19 mouse cellular contexts compared by ENCODE assay signal in the genomic region with DNA sequence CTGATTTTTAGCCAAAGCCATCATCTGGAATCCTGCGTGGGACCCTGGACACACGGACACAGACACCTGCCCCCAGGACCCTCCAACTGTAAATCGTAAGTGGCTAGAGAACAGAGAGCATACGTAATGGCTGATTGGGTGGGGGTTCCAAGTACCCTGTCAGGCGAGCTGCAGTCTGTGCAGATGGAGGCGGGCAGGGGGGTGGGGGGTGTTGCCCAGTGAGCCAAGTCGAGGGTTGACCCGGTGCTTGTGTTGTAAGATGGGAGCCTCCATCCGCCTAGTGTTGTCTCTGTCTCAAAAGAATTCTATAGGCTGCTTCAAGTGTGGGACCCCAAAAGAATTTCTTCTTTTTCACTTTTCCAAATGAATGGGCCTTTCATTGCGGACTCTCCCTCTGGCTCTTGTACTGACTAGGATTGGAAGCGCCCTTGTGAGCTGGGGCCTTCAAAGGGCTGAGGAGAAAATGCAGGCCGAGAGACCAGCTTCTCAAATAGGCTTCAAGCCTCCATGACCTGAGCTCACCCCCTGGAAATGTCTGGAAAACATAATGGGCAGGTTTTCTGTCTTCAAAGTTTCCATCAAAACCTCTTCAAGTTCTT. TPM values are rescaled to one million over a fixed set of nuclear protein-coding genes. Genes with fewer than 3 reads are reported as not detected.
DNase-seq lines count a peak whose midpoint lies in the region; ATAC-seq and TF ChIP-seq lines count a peak whose summit lies in the region.
"Had no signal": no experiment of that assay in that cellular context is flagged by ENCODE, and none has a peak within 500 bp of the region (broad histone marks: within the 10 kb centered on the region; RNA-seq: fewer than 3 reads in every experiment).

No protein-coding gene starts in this region.

- TF ChIP-seq CTCF in left cerebral cortex, adult 2 months (IDR thresholded peaks at IDR 0.05): no peak

- no peak overlapping the region for H3K9ac ChIP-seq in neural tube, embryonic 11.5 days (ENCODE audit: low read length)
- no peak overlapping the region for H3K9ac ChIP-seq in forebrain, embryonic 12.5 days
- H3K9ac ChIP-seq in hindbrain, embryonic 15.5 days: no peak overlapping the region
- no peak overlapping the region for H3K9ac ChIP-seq in midbrain, embryonic 16.5 days (ENCODE audit: low read depth, low read length)
- H3K9ac ChIP-seq: neural tube, embryonic 12.5 days had no signal

- H3K36me3 ChIP-seq in neural tube, embryonic 11.5 days (ENCODE audit: control insufficient read depth, insufficient read depth, low read length): no peaks in the 10 kb centered on the region; the same call in 1 of the 2 replicates
- peaks cover 40% of the 10 kb centered on the region for H3K36me3 ChIP-seq in forebrain, embryonic 12.5 days (replicated peaks)
- H3K36me3 ChIP-seq in hindbrain, embryonic 15.5 days: peaks cover 47% of the 10 kb centered on the region
- peaks cover 15% of the 10 kb centered on the region; the same call in 1 of the 2 replicates for H3K36me3 ChIP-seq in midbrain, embryonic 16.5 days (ENCODE audit: control insufficient read depth, insufficient read depth, low read length)

- H3K4me3 ChIP-seq in neural tube, embryonic 11.5 days (ENCODE audit: low read depth, low read length): no peak overlapping the region
- no peak overlapping the region for H3K4me3 ChIP-seq in forebrain, embryonic 12.5 days (replicated peaks)
- no peak overlapping the region for H3K4me3 ChIP-seq in hindbrain, embryonic 15.5 days
- no peak overlapping the region for H3K4me3 ChIP-seq in midbrain, embryonic 16.5 days (ENCODE audit: low read depth, low read length)
- no peak overlapping the region for H3K4me3 ChIP-seq in left cerebral cortex, adult 2 months
- H3K4me3 ChIP-seq: neural tube, embryonic 12.5 days had no signal

- intact Hi-C loops in left cerebral cortex, adult 2 months (cut with DNase I): no loop called here

- no peak for DNase-seq in neural tube, embryonic 11.5 days (ENCODE audit: low spot score)
- DNase-seq in neural tube, embryonic 10.5 days (ENCODE audit: extremely low spot score, low spot score): no peak
- DNase-seq in cerebellum, adult 8-10 months: no peak
- DNase-seq in ovary, postnatal 36 days (ENCODE audit: low spot score): no peak
- no peak for DNase-seq in left cerebral cortex, adult 2 months (ENCODE audit: extremely low spot score in 1 of 2, low spot score in 2 of 2)
- DNase-seq: cerebellum, postnatal 36 days; gastrocnemius, postnatal 14 days; heart, postnatal 10 days; kidney, adult 8-10 months; kidney, postnatal 25 days; lung, adult 18-20 months; thymus, adult 18-20 months had no signal

- H3K27ac ChIP-seq in neural tube, embryonic 11.5 days (ENCODE audit: low read depth, low read length): no peak overlapping the region
- H3K27ac ChIP-seq in forebrain, embryonic 12.5 days: peak overlapping the region; percentile 83
- no peak overlapping the region for H3K27ac ChIP-seq in hindbrain, embryonic 15.5 days (replicated peaks)
- H3K27ac ChIP-seq in midbrain, embryonic 16.5 days (ENCODE audit: low read length): no peak overlapping the region
- H3K27ac ChIP-seq in left cerebral cortex, adult 2 months: no peak overlapping the region
- H3K27ac ChIP-seq: neural tube, embryonic 12.5 days had no signal

- H3K9me3 ChIP-seq in neural tube, embryonic 11.5 days (ENCODE audit: control insufficient read depth, low read length): no peaks in the 10 kb centered on the region
- H3K9me3 ChIP-seq in forebrain, embryonic 12.5 days: no peaks in the 10 kb centered on the region
- H3K9me3 ChIP-seq in hindbrain, embryonic 15.5 days: no peaks in the 10 kb centered on the region
- no peaks in the 10 kb centered on the region for H3K9me3 ChIP-seq in midbrain, embryonic 16.5 days (replicated peaks; ENCODE audit: control insufficient read depth, low read length, poor library complexity, severe bottlenecking)
- H3K9me3 ChIP-seq: neural tube, embryonic 12.5 days had no signal

- no peak overlapping the region for H3K4me2 ChIP-seq in neural tube, embryonic 11.5 days (ENCODE audit: low read depth)
- no peak overlapping the region for H3K4me2 ChIP-seq in forebrain, embryonic 12.5 days
- H3K4me2 ChIP-seq in hindbrain, embryonic 15.5 days: no peak overlapping the region
- H3K4me2 ChIP-seq in midbrain, embryonic 16.5 days (ENCODE audit: low read length): no peak overlapping the region
- H3K4me2 ChIP-seq: neural tube, embryonic 12.5 days had no signal

- H3K4me1 ChIP-seq in neural tube, embryonic 11.5 days (ENCODE audit: control insufficient read depth, insufficient read depth, low read length): peaks cover 14% of the 10 kb centered on the region
- H3K4me1 ChIP-seq in forebrain, embryonic 12.5 days: peaks cover 81% of the 10 kb centered on the region
- peaks cover 10% of the 10 kb centered on the region; the same call in 1 of the 2 replicates for H3K4me1 ChIP-seq in hindbrain, embryonic 15.5 days (replicated peaks)
- peaks cover 5% of the 10 kb centered on the region for H3K4me1 ChIP-seq in midbrain, embryonic 16.5 days (ENCODE audit: control insufficient read depth, insufficient read depth, low read length)

- no peaks in the 10 kb centered on the region for H3K27me3 ChIP-seq in neural tube, embryonic 11.5 days (ENCODE audit: control insufficient read depth, insufficient read depth, low read length)
- H3K27me3 ChIP-seq in forebrain, embryonic 12.5 days: peaks cover 14% of the 10 kb centered on the region
- H3K27me3 ChIP-seq in hindbrain, embryonic 15.5 days: no peaks in the 10 kb centered on the region
- H3K27me3 ChIP-seq in midbrain, embryonic 16.5 days (ENCODE audit: control insufficient read depth, insufficient read depth, low read depth, low read length): no peaks in the 10 kb centered on the region
- H3K27me3 ChIP-seq: neural tube, embryonic 12.5 days had no signal

- WGBS in neural tube, embryonic 11.5 days: 57% methylated on average over 12 of the region's 12 CpGs
- 20% methylated on average over 12 of the region's 12 CpGs for WGBS in forebrain, embryonic 12.5 days
- 52% methylated on average over 12 of the region's 12 CpGs for WGBS in hindbrain, embryonic 15.5 days
- 39% methylated on average over 12 of the region's 12 CpGs for WGBS in midbrain, embryonic 16.5 days

- ATAC-seq in neural tube, embryonic 11.5 days (ENCODE audit: insufficient read depth, low FRiP score, low TSS enrichment): peak; percentile 40; the same call in 1 of the 2 replicates
- ATAC-seq in forebrain, embryonic 12.5 days (ENCODE audit: low FRiP score): peak; percentile 66
- ATAC-seq in hindbrain, embryonic 15.5 days (ENCODE audit: low FRiP score, low read depth): 0 out of 2 replicates have a peak, but pooled peaks have one; percentile 45
- ATAC-seq in midbrain, embryonic 16.5 days: peak; percentile 25; the same call in 1 of the 2 replicates
- ATAC-seq: inflammation-experienced regulatory T-cells, adult 6 months had no signal

RNA-seq across cellular contexts. Expression of gene Rtl1, which starts 41.8 kb away (rescaled TPM):
- 1.0 and 1.1 TPM in 2 replicates for polyA plus RNA-seq in neural tube, embryonic 11.5 days (2014; fragmentation: Nextera tagmentation; extraction: Ambion mirVana)
- polyA plus RNA-seq in forebrain, embryonic 12.5 days (2016; fragmentation: Nextera tagmentation; extraction: Ambion mirVana): 1.4 and 1.6 TPM in 2 replicates
- polyA plus RNA-seq in hindbrain, embryonic 15.5 days (2015; fragmentation: Nextera tagmentation; extraction: Ambion mirVana): 1.8 and 1.9 TPM in 2 replicates
- 2.0 and 2.2 TPM in 2 replicates for polyA plus RNA-seq in midbrain, embryonic 16.5 days (2015; fragmentation: Nextera tagmentation; extraction: Ambion mirVana)
- under 1 TPM; 0.16 to 0.40 TPM for total RNA-seq in left cerebral cortex, adult 2 months (2021)
- total RNA-seq: liver, adult 2 months had no signal
- polyA plus RNA-seq: inflammation-experienced regulatory T-cells, adult 6 months; liver, adult 2 months; small intestine, adult 2 months had no signal
